Mouse (Mus musculus): ENCODE measurements around the gene Ccdc69.

- no peak for TF ChIP-seq CTCF (IDR thresholded peaks at IDR 0.05; ENCODE audit: low read depth)
- peak; percentile 83; the same call in 1 of the 2 replicates for TF ChIP-seq EP300 (IDR thresholded peaks at IDR 0.05; ENCODE audit: low read depth)
Observed at GRCm38 (mm10) chr11:55023049-55023564, 54.8 kb downstream of the Ccdc69 start.

Data from heart, postnatal 0 days (tissue).